Mouse (Mus musculus) liver, embryonic 14 days (tissue): ENCODE results near the gene March6. TPM values are rescaled to one million over a fixed set of nuclear protein-coding genes. Genes with fewer than 3 reads are reported as not detected.

ENCODE experiments used
- polyA plus RNA-seq: library from polyadenylated mRNA; depleted of rRNA; stranded (reverse); fragments of >200 nt; gene quantifications from 2 replicates; pipeline ENCODE4 v1.2.3, GENCODE M21; 2012; rRNA removed

March6 gene
- polyA plus RNA-seq, result 8.6 and 10.7 TPM in 2 replicates

GRCm38 (mm10) chr15:31530659-31531445, at the start of gene March6:
Gene March6, minus strand, starts transcription at chr15:31531053.

GRCm38 (mm10) chr15:31565184-31565583, 34.3 kb upstream of the March6 start, which contains the start of gene Cmbl:
Gene Cmbl, plus strand, starts transcription at chr15:31565389.

GRCm38 (mm10) chr15:31453098-31453916, 77.5 kb downstream of the March6 start, which contains the start of gene Ropn1l:
Gene Ropn1l, minus strand, starts transcription at chr15:31453737.

Other genes starting within 250 kb of the March6 start
- gene Ankrd33b, start 163.3 kb downstream of the March6 start, polyA plus RNA-seq, result 0.25 and 0.31 TPM in 2 replicates
- gene Ropn1l, start 77.3 kb downstream of the March6 start, polyA plus RNA-seq, result 0.80 and 1.3 TPM in 2 replicates
- 4.7 and 5.7 TPM in 2 replicates for gene Cmbl, start 34.3 kb upstream of the March6 start, polyA plus RNA-seq
- gene Cct5, start 70.8 kb upstream of the March6 start, polyA plus RNA-seq, result 174 and 189 TPM in 2 replicates
- gene Fam173b, start 70.8 kb upstream of the March6 start, polyA plus RNA-seq, result 6.6 and 7.9 TPM in 2 replicates